Mouse (Mus musculus): ENCODE measurements at regions not wholly inside any gene's neighbourhood (a gene's known extent, or its start where the extent isn't known, plus 50 kb on each side); places are given as distances from the start of the nearest gene placed in this dataset.
A peak's percentile ranks its signal among the peaks of the same experiment; 100 is the strongest.
"Not testable (repeated sequence)": the region's sequence is repeated elsewhere in the genome, so short reads cannot be mapped to it uniquely, and the experiment has no call there.

DNA sequence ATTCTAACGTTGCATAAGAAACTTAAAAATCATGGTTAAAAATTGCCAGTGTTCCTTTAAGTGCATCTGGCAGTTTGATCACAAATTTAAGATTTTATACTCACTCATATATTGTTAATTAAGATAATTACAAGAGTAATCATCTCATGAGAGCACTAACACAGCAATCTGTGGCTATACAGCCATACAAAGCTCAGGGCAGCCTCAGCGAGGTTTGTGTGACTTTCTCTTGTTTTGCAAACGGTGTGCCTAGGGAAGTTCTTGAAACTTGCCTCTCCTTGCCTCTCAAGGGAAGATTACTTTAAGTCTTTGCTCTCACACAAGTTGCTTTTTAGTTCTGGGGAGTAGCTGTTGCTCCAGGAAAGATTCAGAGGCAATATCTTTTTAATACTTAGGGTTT, 58.1 kb upstream of the Slc1a4 start:
- no peak for DNase-seq (ENCODE audit: low read depth, low spot score)

DNA sequence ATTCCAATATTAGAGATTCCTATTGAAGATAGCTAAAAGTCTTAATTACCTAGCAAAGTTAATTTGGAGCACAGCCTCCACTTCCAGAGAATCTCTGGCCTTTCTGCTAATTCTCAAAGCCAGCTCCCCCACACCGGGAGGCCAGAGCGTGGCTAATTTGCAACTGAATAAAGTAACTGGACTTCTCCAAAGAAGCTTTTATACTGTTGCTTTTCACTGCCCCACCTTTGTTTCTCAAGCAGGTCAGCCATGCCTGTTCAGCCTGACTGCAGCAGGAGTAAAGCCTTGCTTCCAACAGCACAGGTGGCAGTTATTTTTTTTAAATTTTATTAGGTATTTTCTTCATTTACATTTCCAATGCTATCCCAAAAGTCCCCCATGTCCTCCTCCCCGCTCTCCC, 60.8 kb upstream of the Slc1a4 start:
- not testable (repeated sequence) for DNase-seq (ENCODE audit: low read depth, low spot score)

DNA sequence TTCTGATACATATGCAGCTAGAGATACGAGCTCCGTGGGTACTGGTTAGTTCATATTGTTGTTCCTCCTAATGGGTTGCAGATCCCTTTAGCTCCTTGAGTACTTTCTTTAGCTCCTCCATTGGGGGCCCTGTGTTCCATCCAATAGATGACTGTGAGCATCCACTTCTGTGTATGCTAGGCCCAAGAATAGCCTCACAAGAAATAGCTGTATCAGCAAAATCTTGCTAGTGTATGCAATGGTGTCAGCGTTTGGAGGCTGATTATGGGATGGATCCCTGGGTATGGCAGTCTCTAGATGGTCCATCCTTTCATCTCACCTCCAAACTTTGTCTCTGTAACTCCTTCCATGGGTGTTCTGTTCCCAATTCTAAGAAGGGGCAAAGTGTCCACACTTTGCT, 61.3 kb upstream of the Slc1a4 start:
- not testable (repeated sequence) for DNase-seq (ENCODE audit: low read depth, low spot score)

GRCm38 (mm10) chr11:20395848-20396203, 63.3 kb upstream of the Slc1a4 start:
- no peak for DNase-seq (ENCODE audit: low read depth, low spot score)

- no peak for DNase-seq (ENCODE audit: low read depth, low spot score)
Measured at GRCm38 (mm10) chr11:20396204-20396848, 63.8 kb upstream of the Slc1a4 start.

DNA sequence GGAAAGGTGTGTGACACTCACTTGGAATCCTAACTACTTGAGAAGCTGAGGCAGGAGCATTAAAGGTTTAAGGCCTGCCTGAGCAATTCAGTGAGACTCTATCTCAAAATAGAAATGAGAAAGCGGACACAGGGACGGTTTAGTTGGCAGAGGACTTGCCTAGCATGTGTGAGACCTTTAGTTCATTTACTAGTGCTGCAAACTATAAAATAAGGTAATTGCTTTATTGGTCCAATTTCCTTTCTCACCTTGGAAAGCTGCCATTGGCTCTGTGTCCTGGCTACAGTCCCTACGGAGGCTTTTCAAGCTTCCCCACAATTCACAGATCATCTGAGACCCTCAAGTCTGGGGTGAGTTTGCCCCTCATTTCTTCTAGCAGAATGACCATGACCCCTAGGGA, 64.4 kb upstream of the Slc1a4 start:
- DNase-seq (ENCODE audit: low read depth, low spot score), result no peak

- DNase-seq (ENCODE audit: low read depth, low spot score), result peak; percentile 63
Measured at GRCm38 (mm10) chr11:20400302-20401234, 68.1 kb upstream of the Slc1a4 start.

DNA sequence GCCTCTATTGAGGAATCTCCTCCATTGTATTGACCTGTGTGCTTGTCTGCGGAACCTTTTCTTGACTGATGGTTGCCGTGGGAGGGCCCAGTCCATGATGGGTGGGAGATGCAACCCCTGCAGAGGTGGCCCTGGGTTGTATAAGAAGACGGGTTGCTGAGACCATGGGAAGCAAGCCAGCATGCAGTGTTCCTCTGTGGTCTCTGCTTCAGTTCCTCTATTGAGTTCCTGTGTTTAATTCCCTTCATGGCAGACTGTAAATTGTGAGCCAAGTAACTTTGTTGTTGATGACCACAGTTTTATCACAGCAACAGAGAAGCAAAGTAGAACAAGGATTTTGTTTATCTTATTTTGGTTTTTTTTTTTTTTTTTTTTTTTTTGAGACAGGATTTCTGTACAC, 70.9 kb upstream of the Slc1a4 start:
- no peak for DNase-seq (ENCODE audit: low read depth, low spot score)

DNA sequence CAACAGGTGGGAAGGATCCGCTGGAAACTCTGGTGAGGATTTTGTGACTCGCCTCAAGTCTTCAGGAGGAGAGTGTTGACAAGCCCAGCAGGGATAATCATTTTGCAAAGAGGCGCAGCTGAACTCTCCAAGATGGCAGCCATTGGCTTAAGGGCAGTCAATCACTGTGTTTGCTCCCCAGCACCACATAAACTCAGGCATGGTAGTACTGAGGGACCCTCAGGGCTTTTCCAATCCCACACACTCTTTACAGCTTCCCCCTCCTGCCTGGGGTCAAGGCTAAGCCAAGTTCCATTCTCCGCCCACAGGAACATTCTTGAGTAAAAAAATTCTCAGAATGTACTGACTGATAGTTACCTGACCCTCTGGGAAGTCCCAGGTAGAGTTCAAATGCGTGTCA, 72.0 kb upstream of the Slc1a4 start:
- no peak for DNase-seq (ENCODE audit: low read depth, low spot score)

- no peak for DNase-seq (ENCODE audit: low read depth, low spot score)
Measured at GRCm38 (mm10) chr11:20418141-20418540, 85.6 kb upstream of the Slc1a4 start.

GRCm38 (mm10) chr11:20420876-20421275, 88.4 kb upstream of the Slc1a4 start:
- no peak for DNase-seq (ENCODE audit: low read depth, low spot score)

GRCm38 (mm10) chr11:20436057-20436456, 103.5 kb upstream of the Slc1a4 start:
- no peak for DNase-seq (ENCODE audit: low read depth, low spot score)

DNA sequence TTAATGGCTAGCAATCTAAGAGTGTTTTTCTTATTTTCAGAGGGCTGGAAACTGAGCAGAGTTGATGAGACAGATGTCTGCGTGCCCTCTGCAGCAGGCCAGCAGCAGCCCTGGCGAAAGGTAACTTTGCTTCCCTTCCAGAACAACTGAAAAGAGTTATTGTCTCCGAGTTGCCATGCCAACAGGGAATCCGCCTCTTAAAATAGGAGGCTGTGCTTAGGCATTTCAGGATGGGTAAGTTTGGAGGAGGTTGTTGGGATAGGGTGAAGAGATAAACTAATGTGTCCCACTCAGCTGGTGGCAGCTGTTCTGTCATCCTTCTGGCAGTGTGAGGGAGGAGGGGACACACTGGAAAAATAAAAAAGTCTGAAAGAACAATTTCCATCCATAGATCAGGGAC, 100.6 kb upstream of the Sertad2 start:
- DNase-seq (ENCODE audit: low read depth, low spot score), result no peak

- peak; percentile 7 for DNase-seq (ENCODE audit: low read depth, low spot score)
Measured at GRCm38 (mm10) chr11:20445061-20445902, 97.8 kb upstream of the Sertad2 start.

GRCm38 (mm10) chr11:20445903-20446264, 97.2 kb upstream of the Sertad2 start:
- peak; percentile 83 for DNase-seq (ENCODE audit: low read depth, low spot score)

DNA sequence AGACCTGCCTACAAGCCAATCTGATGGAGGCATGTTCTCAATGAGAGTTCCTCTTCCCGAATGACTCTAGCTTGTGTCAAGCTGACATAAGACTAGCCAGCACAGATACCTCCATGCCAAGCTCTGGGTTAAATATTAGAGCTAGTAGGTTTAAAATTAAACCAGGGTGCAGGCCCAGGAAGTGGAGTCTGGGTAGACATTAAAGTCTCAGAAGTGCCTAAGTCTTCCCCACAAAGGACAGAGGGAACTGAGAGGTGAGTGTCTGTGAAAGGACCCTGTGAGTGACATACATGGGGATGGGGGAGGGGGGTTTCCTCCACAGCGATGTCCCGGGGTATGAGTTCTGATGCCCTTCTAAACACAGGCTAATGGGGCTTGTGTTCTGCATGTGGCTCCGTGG, 90.2 kb upstream of the Sertad2 start:
- no peak for DNase-seq (ENCODE audit: low read depth, low spot score)

DNA sequence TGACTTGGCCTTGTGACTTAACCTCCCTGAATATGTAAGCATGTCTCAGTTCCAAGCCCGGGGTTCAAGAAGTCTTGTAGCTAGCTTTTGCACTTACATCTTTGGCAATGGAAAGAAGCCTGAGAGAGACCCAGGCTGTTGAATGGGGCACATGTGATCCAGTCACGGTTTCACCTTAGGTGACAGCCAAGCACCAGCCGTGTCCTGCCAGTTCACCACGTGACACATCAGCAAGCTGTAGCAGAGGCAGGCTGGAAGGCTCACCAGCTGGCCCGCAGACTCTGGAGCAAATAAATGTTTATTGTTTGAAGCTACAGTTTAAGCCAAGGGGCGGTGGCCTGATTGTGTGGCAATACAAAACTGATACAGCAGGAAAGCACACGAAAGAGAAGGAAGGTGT, 89.3 kb upstream of the Sertad2 start:
- no peak for DNase-seq (ENCODE audit: low read depth, low spot score)

GRCm38 (mm10) chr11:20455085-20455864, 87.8 kb upstream of the Sertad2 start:
- DNase-seq (ENCODE audit: low read depth, low spot score), result peak; percentile 91

- no peak for DNase-seq (ENCODE audit: low read depth, low spot score)
Measured at GRCm38 (mm10) chr11:20455865-20456648, 87.0 kb upstream of the Sertad2 start.

DNA sequence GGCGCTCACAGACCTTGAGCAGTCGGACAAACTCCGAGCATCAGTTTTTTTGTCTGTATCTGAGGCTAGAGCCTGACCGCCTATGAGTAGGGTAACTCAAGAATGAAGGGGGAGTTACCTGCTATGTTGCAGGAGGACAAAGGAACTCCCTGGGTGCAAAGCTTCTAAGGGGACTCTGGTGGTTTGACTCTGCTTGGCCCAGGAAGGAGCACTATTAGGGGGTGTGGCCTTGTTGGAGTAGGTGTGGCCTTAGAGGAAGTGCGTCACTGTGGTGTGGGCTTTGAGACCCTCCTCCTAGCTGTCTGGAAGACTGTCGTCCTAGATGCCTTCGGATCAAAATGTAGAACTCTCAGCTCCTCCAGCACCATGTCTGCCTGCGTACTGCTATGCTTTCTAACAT, 83.9 kb upstream of the Sertad2 start:
- DNase-seq (ENCODE audit: low read depth, low spot score), result no peak

- DNase-seq (ENCODE audit: low read depth, low spot score), result no peak
Measured at GRCm38 (mm10) chr11:20460501-20460921, 82.5 kb upstream of the Sertad2 start.
